Mouse (Mus musculus): ENCODE results near the gene Mgat5. TPM values are rescaled to one million over a fixed set of nuclear protein-coding genes. Genes with fewer than 3 reads are reported as not detected.
A peak's percentile ranks its signal among the peaks of the same experiment; 100 is the strongest.

The Mgat5 gene
- polyA plus RNA-seq, 1 experiment, result 13.1 TPM

DNA sequence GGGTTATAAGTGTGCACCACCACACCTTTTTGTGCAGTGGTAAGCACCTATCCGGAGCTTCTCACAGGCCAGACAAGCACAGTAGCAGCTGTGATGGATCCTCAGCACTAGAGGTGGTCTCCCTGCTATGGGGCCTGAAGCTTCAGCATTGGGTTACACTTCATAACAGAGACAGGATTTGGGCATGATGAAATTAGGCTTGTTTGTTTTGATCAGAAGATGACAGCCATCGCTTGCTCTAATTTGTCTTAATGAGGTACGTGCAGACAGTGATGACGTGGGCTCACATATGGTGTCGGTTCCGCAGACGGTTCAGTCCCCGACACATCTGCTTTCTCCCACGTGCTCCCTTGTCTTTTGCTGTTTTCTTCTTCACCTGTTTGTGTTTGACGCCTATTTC lies 132.9 kb downstream of the Mgat5 start:
- no peak overlapping the region for H3K4me3 ChIP-seq (ENCODE audit: insufficient read depth, low read depth, low read length)
- H3K36me3 ChIP-seq (ENCODE audit: control insufficient read depth, insufficient read depth, low read length), result no peaks in the 10 kb centered on the region
- 95% methylated on average over 10 of the region's 10 CpGs for WGBS
- no peak overlapping the region for H3K27ac ChIP-seq (ENCODE audit: insufficient read depth, low read depth, low read length)
- peaks cover 17% of the 10 kb centered on the region; the same call in 1 of the 2 replicates for H3K4me1 ChIP-seq (ENCODE audit: control insufficient read depth, insufficient read depth, low read length)
- no peaks in the 10 kb centered on the region for H3K27me3 ChIP-seq (replicated peaks; ENCODE audit: control insufficient read depth, insufficient read depth, low read length)
- TF ChIP-seq CTCF (conservative IDR thresholded peaks at IDR 0.05; ENCODE audit: insufficient read depth, insufficient read length, low read depth, low read length), result no peak
- no peak for TF ChIP-seq POLR2A (IDR thresholded peaks at IDR 0.05; ENCODE audit: low read depth, low read length)
- DNase-seq, result no peak

GRCm38 (mm10) chr1:127338833-127339487 lies 134.1 kb downstream of the Mgat5 start:
- no peak overlapping the region for H3K27ac ChIP-seq (ENCODE audit: insufficient read depth, low read depth, low read length)
- no peak overlapping the region for H3K4me3 ChIP-seq (ENCODE audit: insufficient read depth, low read depth, low read length)
- 34% methylated on average over 9 of the region's 9 CpGs for WGBS
- peak; percentile 80 for DNase-seq
- no peaks in the 10 kb centered on the region for H3K36me3 ChIP-seq (ENCODE audit: control insufficient read depth, insufficient read depth, low read length)
- H3K4me1 ChIP-seq (ENCODE audit: control insufficient read depth, insufficient read depth, low read length), result peaks cover 17% of the 10 kb centered on the region; the same call in 1 of the 2 replicates
- TF ChIP-seq POLR2A (IDR thresholded peaks at IDR 0.05; ENCODE audit: low read depth, low read length) (no peak), CTCF (conservative IDR thresholded peaks at IDR 0.05; ENCODE audit: insufficient read depth, insufficient read length, low read depth, low read length) (no peak)
- H3K27me3 ChIP-seq (replicated peaks; ENCODE audit: control insufficient read depth, insufficient read depth, low read length), result no peaks in the 10 kb centered on the region

GRCm38 (mm10) chr1:127340296-127340695 lies 135.5 kb downstream of the Mgat5 start:
- peaks cover 17% of the 10 kb centered on the region; the same call in 1 of the 2 replicates for H3K4me1 ChIP-seq (ENCODE audit: control insufficient read depth, insufficient read depth, low read length)
- WGBS, result 76% methylated on average over 9 of the region's 9 CpGs
- H3K4me3 ChIP-seq (ENCODE audit: insufficient read depth, low read depth, low read length), result no peak overlapping the region
- H3K36me3 ChIP-seq (ENCODE audit: control insufficient read depth, insufficient read depth, low read length), result no peaks in the 10 kb centered on the region
- H3K27me3 ChIP-seq (replicated peaks; ENCODE audit: control insufficient read depth, insufficient read depth, low read length), result no peaks in the 10 kb centered on the region
- DNase-seq, result no peak
- no peak for TF ChIP-seq POLR2A (IDR thresholded peaks at IDR 0.05; ENCODE audit: low read depth, low read length)
- TF ChIP-seq CTCF (conservative IDR thresholded peaks at IDR 0.05; ENCODE audit: insufficient read depth, insufficient read length, low read depth, low read length), result no peak
- no peak overlapping the region for H3K27ac ChIP-seq (ENCODE audit: insufficient read depth, low read depth, low read length)

- no peak for DNase-seq
- Histone ChIP-seq H3K27ac (ENCODE audit: insufficient read depth, low read depth, low read length) (no peak overlapping the region), H3K36me3 (ENCODE audit: control insufficient read depth, insufficient read depth, low read length) (no peaks in the 10 kb centered on the region), H3K27me3 (replicated peaks; ENCODE audit: control insufficient read depth, insufficient read depth, low read length) (no peaks in the 10 kb centered on the region), H3K4me1 (ENCODE audit: control insufficient read depth, insufficient read depth, low read length) (no peaks in the 10 kb centered on the region; the same call in 1 of the 2 replicates), H3K4me3 (ENCODE audit: insufficient read depth, low read depth, low read length) (no peak overlapping the region)
- WGBS, result 78% methylated on average over 9 of the region's 9 CpGs
- no peak for TF ChIP-seq POLR2A (IDR thresholded peaks at IDR 0.05; ENCODE audit: low read depth, low read length)
- TF ChIP-seq CTCF (conservative IDR thresholded peaks at IDR 0.05; ENCODE audit: insufficient read depth, insufficient read length, low read depth, low read length), result no peak
Measured at GRCm38 (mm10) chr1:127344913-127345312, 140.1 kb downstream of the Mgat5 start.

DNA sequence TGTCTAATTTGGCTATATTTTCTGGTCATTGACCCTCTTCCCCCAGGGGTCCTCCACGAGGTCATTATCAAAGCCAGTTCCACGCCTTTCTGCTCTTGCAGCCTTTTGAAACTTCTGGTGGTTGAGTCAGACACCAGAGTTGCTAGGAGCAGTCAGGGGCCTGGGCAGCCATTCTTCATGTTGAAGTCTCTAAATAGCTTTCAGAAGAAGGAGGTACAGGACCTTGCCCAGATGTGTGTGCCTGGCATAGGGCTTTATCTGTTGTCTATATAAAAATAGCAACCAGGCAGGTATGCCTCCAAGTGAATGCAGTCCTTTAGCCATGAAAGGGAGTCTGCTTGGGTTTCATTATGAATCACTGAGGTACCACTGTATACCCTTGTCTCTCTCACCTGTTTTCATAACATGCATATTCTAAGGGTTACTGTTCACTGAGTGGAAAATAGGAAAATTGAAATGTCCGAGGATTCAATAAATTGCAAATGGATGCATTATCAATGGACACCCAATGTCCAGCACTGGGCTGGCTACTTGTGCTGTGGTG lies 141.9 kb downstream of the Mgat5 start:
- 70% methylated on average over 3 of the region's 3 CpGs for WGBS
- DNase-seq, result no peak
- H3K4me3 ChIP-seq (ENCODE audit: insufficient read depth, low read depth, low read length), result no peak overlapping the region
- H3K36me3 ChIP-seq (ENCODE audit: control insufficient read depth, insufficient read depth, low read length), result no peaks in the 10 kb centered on the region
- H3K4me1 ChIP-seq (ENCODE audit: control insufficient read depth, insufficient read depth, low read length), result no peaks in the 10 kb centered on the region; the same call in 1 of the 2 replicates
- no peak for TF ChIP-seq CTCF (conservative IDR thresholded peaks at IDR 0.05; ENCODE audit: insufficient read depth, insufficient read length, low read depth, low read length)
- TF ChIP-seq POLR2A (IDR thresholded peaks at IDR 0.05; ENCODE audit: low read depth, low read length), result no peak
- H3K27me3 ChIP-seq (replicated peaks; ENCODE audit: control insufficient read depth, insufficient read depth, low read length), result no peaks in the 10 kb centered on the region
- H3K27ac ChIP-seq (ENCODE audit: insufficient read depth, low read depth, low read length), result no peak overlapping the region

- H3K27ac ChIP-seq (ENCODE audit: insufficient read depth, low read depth, low read length), result no peak overlapping the region
Measured at GRCm38 (mm10) chr1:127347878-127348620, 143.2 kb downstream of the Mgat5 start.

More at GRCm38 (mm10) chr1:127347878-127348620, 143.2 kb downstream of the Mgat5 start:
- no peak for DNase-seq
- no peak for TF ChIP-seq POLR2A (IDR thresholded peaks at IDR 0.05; ENCODE audit: low read depth, low read length)
- no peak for TF ChIP-seq CTCF (conservative IDR thresholded peaks at IDR 0.05; ENCODE audit: insufficient read depth, insufficient read length, low read depth, low read length)
- Histone ChIP-seq H3K36me3 (ENCODE audit: control insufficient read depth, insufficient read depth, low read length) (no peaks in the 10 kb centered on the region), H3K4me3 (ENCODE audit: insufficient read depth, low read depth, low read length) (no peak overlapping the region), H3K4me1 (ENCODE audit: control insufficient read depth, insufficient read depth, low read length) (peaks cover 4% of the 10 kb centered on the region), H3K27me3 (replicated peaks; ENCODE audit: control insufficient read depth, insufficient read depth, low read length) (no peaks in the 10 kb centered on the region)
- WGBS, result 79% methylated on average over 3 of the region's 3 CpGs
